Mouse (Mus musculus) cerebellum, adult 2 months (tissue): ENCODE measurements around the gene Fndc3b.

Experiments
- CTCF ChIP-seq: fragments of 200-500 bp; IDR thresholded peaks from 2 replicates; pipeline ENCODE4 v1.5.1; 2011; ENCODE audit warnings: low read depth, mild to moderate bottlenecking, control low read depth, low read length, moderate library complexity, borderline replicate concordance; ENCODE audit not compliant: insufficient read depth
- POLR2A ChIP-seq: fragments of 200-500 bp; IDR thresholded peaks from 2 replicates; pipeline ENCODE4 v1.6.1; 2011; ENCODE audit warnings: low read length, control low read depth, borderline replicate concordance; ENCODE audit not compliant: insufficient read depth

DNA sequence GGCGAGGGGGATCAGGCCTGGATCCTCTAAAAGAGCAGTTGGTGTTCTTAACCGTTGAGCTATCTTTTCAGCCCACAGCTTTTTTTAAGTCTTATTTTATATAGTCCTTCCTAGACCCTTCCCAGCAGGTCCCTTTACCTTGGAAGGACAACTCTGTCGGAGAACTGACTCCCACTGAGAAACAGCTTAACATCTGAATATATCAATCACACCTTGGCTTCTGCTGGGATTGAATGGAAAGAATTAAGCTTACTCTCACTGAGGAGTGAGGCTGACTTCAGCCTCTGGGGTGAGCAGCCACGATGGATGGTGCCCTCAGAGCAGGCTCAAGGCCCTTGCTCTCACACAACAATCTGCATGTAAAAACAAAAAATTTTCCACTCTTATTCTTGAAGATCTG lies 179.1 kb downstream of the Fndc3b start:
- TF ChIP-seq CTCF (no peak), POLR2A (no peak)
